Mouse (Mus musculus) bone marrow, adult 2 months (tissue): ENCODE results near the gene Tbx19.

Experiments
- CTCF ChIP-seq: fragments of 200-500 bp; IDR thresholded peaks from 2 replicates; pipeline ENCODE4 v1.5.1; 2011; ENCODE audit warnings: low read length, control low read depth; ENCODE audit not compliant: control insufficient read depth, insufficient read depth
- POLR2A ChIP-seq: fragments of 200-500 bp; IDR thresholded peaks from 2 replicates; pipeline ENCODE4 v1.6.1; 2011; ENCODE audit warnings: low read depth, mild to moderate bottlenecking, control low read depth, low read length, borderline replicate concordance; ENCODE audit not compliant: control insufficient read depth

GRCm38 (mm10) chr1:165190571-165191273, 30.1 kb upstream of the Tbx19 start:
- no peak for TF ChIP-seq CTCF
- no peak for TF ChIP-seq POLR2A
